Mouse (Mus musculus): ENCODE measurements at regions not wholly inside any gene's neighbourhood (a gene's known extent, or its start where the extent isn't known, plus 50 kb on each side); places are given as distances from the start of the nearest gene placed in this dataset.

DNA sequence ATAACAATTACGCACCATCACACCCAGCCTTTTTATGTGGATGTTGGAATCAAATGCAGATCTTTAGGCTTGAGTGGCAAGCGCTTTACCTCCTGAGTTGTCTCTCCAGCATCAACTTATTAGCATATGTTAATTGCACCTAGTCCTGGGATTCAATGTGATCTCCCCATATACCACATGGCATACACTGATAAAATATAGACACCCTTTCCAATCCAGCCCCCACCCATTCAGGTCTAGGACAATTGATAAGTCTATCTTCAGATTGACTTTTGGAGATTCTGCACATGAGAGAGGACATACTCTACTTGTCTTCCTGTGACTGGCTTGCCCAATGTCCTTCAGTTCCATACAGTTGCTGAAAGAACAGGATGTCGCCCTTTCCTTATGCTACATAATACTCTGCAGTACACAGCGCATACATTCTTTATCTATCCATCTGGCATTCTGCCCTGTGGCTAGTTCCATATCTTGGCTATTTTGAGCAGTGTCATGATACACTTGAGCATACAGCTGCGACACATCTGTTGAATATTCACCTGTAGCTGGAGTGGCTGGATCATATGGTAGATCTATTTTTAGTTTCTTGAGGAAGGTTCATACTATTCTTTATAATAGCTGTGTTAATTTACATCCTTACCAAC, 120.3 kb downstream of the Gsdmc2 start:
- no peak overlapping the region for H3K27ac ChIP-seq
- ATAC-seq (ENCODE audit: low FRiP score, low read depth): no peak
- H3K36me3 ChIP-seq: no peaks in the 10 kb centered on the region
- 85% methylated on average over 5 of the region's 5 CpGs for WGBS
- no peaks in the 10 kb centered on the region for H3K27me3 ChIP-seq
- no peaks in the 10 kb centered on the region for H3K9me3 ChIP-seq
- no peak overlapping the region for H3K4me2 ChIP-seq (replicated peaks)
- H3K4me1 ChIP-seq: peaks cover 16% of the 10 kb centered on the region
- no peak overlapping the region for H3K9ac ChIP-seq
- no peak overlapping the region for H3K4me3 ChIP-seq

DNA sequence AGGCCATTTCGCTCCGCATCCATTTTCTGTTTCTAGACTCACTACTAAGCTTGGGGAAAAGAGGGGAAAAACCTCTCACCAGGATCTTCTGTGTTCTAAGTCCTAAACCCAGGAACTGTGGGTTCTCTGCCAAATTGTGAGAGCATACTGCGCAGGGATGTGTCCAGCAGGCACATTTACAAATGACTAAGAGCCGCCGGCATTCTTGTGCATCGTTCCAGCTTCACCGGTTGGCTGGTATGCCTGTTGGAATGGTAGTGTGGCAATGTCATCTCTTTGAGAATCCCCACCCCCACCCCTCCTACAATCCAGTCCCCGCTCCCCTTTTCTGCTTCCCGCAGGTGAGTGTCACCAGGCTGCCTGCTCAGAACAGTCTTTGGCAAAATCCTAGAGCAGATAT, 122.0 kb downstream of the Gsdmc2 start:
- H3K27ac ChIP-seq: no peak overlapping the region
- no peak overlapping the region for H3K4me2 ChIP-seq (replicated peaks)
- WGBS: 66% methylated on average over 9 of the region's 9 CpGs
- H3K9me3 ChIP-seq: no peaks in the 10 kb centered on the region
- H3K36me3 ChIP-seq: no peaks in the 10 kb centered on the region
- no peak overlapping the region for H3K9ac ChIP-seq
- H3K4me3 ChIP-seq: no peak overlapping the region
- peaks cover 16% of the 10 kb centered on the region for H3K4me1 ChIP-seq
- no peak for ATAC-seq (ENCODE audit: low FRiP score, low read depth)
- no peaks in the 10 kb centered on the region for H3K27me3 ChIP-seq

- Histone ChIP-seq H3K4me1 (peaks cover 15% of the 10 kb centered on the region), H3K36me3 (no peaks in the 10 kb centered on the region), H3K9ac (no peak overlapping the region), H3K27me3 (no peaks in the 10 kb centered on the region), H3K9me3 (no peaks in the 10 kb centered on the region), H3K4me3 (no peak overlapping the region), H3K4me2 (replicated peaks) (no peak overlapping the region), H3K27ac (no peak overlapping the region)
- ATAC-seq (ENCODE audit: low FRiP score, low read depth): no peak
- 71% methylated on average over 3 of the region's 3 CpGs for WGBS
Observed at GRCm38 (mm10) chr15:63721669-63722357, 123.2 kb downstream of the Gsdmc2 start.

DNA sequence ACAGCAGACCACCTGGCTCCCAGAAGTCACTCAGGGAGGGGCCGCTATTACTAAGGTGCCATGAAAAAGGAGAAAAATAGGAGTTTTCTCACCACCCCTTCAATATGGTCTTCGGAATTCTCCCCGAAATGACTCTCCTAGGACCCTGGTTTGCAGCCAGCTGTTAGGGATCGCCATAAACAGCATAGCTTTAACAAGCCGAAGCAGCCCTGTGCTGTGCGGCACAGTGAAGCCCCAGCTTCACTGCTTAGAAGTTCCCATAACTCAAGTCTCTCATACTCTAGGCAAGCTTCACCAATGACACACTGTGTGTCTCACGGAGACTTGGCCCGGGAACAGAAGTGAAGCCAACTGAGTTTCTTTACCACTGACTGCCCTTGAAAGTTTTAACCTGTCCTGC, 127.2 kb downstream of the Gsdmc2 start:
- peak; percentile 75; the same call in 1 of the 2 replicates for ATAC-seq (ENCODE audit: low FRiP score, low read depth)
- H3K27me3 ChIP-seq: no peaks in the 10 kb centered on the region
- no peaks in the 10 kb centered on the region for H3K9me3 ChIP-seq
- H3K4me1 ChIP-seq: 0 out of 2 replicates have a peak, but pooled peaks cover 5% of the 10 kb centered on the region
- no peak overlapping the region for H3K9ac ChIP-seq
- H3K4me2 ChIP-seq (replicated peaks): no peak overlapping the region
- H3K4me3 ChIP-seq: no peak overlapping the region
- H3K36me3 ChIP-seq: no peaks in the 10 kb centered on the region
- no peak overlapping the region for H3K27ac ChIP-seq
- 46% methylated on average over 8 of the region's 8 CpGs for WGBS

DNA sequence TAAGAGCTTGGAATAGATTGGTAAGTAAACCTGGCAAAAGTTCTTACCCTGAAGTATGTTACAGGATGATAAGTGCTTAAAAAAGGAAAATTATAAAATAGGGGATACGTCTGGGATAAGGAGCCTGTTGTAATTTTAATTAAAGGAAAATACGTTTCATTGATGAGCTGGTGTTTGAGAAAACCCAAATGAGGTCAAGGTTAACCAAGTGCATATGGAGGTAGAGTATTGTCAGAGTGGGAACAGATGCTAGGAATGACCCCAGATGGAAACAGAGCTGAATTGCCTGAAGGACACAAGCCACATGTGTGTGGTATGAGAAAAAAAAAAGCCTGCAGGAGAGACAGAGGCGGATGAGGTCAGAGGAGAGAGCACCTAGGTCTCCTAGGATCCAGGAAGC, 131.3 kb downstream of the Gsdmc2 start:
- Histone ChIP-seq H3K27me3 (no peaks in the 10 kb centered on the region), H3K9ac (no peak overlapping the region), H3K4me3 (no peak overlapping the region), H3K4me2 (replicated peaks) (no peak overlapping the region), H3K4me1 (0 out of 2 replicates have a peak, but pooled peaks cover 5% of the 10 kb centered on the region), H3K27ac (no peak overlapping the region), H3K9me3 (no peaks in the 10 kb centered on the region; the same call in 1 of the 2 replicates), H3K36me3 (no peaks in the 10 kb centered on the region)
- WGBS: 18% methylated on average over 3 of the region's 3 CpGs
- no peak for ATAC-seq (ENCODE audit: low FRiP score, low read depth)

- no peaks in the 10 kb centered on the region for H3K36me3 ChIP-seq
- no peaks in the 10 kb centered on the region for H3K27me3 ChIP-seq
- H3K4me1 ChIP-seq: no peaks in the 10 kb centered on the region
- 52% methylated on average over 5 of the region's 5 CpGs for WGBS
- no peak overlapping the region for H3K4me2 ChIP-seq (replicated peaks)
- no peak overlapping the region for H3K9ac ChIP-seq
- H3K9me3 ChIP-seq: no peaks in the 10 kb centered on the region; the same call in 1 of the 2 replicates
- no peak overlapping the region for H3K27ac ChIP-seq
- no peak overlapping the region for H3K4me3 ChIP-seq
- ATAC-seq (ENCODE audit: low FRiP score, low read depth): no peak
Observed at GRCm38 (mm10) chr15:63710381-63710780, 134.6 kb downstream of the Gsdmc2 start.

DNA sequence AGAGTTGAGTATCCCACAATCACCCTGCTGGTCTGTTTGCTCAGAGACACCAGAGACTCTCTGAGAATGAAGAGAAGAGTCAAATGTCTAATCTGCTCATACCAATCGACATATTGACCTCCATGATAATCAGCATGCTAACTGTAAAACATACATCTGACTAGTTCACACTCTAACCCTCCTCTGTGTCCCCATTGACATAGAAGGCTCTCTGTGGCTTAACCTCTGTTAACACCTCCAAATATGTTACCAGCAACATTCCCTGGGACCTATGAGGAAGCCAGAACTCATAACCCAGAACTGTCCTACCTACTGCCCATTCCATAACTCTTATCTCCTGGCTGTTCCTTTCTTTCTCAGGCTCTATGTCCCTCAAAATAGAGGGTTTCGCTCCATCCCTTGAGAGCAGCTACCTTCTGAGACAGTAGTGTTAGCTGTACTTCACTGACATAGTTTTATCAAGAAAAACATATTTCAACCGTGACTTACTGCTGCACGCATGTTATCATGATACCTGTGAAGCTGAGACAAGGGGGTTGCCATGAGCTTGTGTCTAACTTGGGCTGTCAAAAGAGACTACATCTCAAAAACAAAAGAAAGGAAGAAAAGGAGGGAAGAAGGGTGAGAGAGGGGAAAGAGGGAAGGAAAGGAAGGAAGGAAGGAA, 135.6 kb downstream of the Gsdmc2 start:
- 89% methylated on average over 4 of the region's 4 CpGs for WGBS
- ATAC-seq (ENCODE audit: low FRiP score, low read depth): no peak

DNA sequence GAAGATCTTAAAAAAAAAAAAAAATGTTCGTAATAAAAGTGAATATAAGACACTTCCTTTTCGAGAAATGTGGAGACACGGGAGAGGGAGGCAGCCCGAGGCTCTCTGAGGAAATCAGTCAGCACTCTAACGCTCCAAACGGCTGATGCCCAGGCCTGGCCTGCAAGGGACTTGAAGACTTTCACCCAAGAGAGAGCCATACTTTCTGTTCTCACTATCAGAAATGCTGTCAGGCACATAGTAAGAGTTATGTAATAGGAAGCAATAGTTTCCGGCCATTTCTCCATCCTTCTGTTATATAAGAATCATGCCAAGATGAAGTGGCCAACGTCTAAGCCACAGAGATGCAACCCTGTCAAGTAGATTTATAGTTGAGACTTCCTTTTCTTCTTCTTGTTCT, 140.3 kb downstream of the Gsdmc2 start:
- H3K4me3 ChIP-seq: no peak overlapping the region
- 84% methylated on average over 8 of the region's 8 CpGs for WGBS
- no peaks in the 10 kb centered on the region for H3K4me1 ChIP-seq
- no peaks in the 10 kb centered on the region for H3K9me3 ChIP-seq
- no peak for ATAC-seq (ENCODE audit: low FRiP score, low read depth)
- H3K27ac ChIP-seq: no peak overlapping the region
- H3K27me3 ChIP-seq: no peaks in the 10 kb centered on the region
- H3K9ac ChIP-seq: no peak overlapping the region
- no peaks in the 10 kb centered on the region for H3K36me3 ChIP-seq
- H3K4me2 ChIP-seq (replicated peaks): no peak overlapping the region

More for the DNA sequence above, 135.6 kb downstream of the Gsdmc2 start:
- no peak overlapping the region for H3K4me3 ChIP-seq
- H3K36me3 ChIP-seq: no peaks in the 10 kb centered on the region
- H3K9me3 ChIP-seq: no peaks in the 10 kb centered on the region; the same call in 1 of the 2 replicates
- H3K4me2 ChIP-seq (replicated peaks): no peak overlapping the region
- H3K27me3 ChIP-seq: no peaks in the 10 kb centered on the region
- H3K27ac ChIP-seq: no peak overlapping the region
- no peaks in the 10 kb centered on the region for H3K4me1 ChIP-seq
- no peak overlapping the region for H3K9ac ChIP-seq

DNA sequence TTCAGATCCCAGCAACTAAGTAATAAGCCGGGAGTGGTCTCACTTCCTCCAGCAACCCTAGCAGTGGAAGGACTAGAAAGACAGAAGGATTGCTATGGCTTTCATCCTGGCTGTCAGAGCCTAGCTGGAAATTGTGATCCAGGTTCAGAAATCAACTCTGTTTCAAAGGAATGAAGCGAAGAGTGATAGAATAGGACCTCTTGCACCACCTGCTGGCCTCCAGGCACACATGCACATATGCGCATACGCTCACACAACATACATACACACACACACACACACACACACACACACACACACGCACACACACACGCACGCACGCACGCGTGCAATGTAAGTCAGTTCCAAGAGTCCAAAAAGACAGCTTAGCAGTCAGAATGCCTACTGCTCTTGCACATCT, 147.1 kb downstream of the Gsdmc2 start:
- no peak for ATAC-seq (ENCODE audit: low FRiP score, low read depth)
- WGBS: 96% methylated on average over 10 of the region's 10 CpGs

GRCm38 (mm10) chr15:63694150-63694549, 150.8 kb downstream of the Gsdmc2 start:
- no peaks in the 10 kb centered on the region for H3K4me1 ChIP-seq
- 77% methylated on average over 3 of the region's 3 CpGs for WGBS
- no peak overlapping the region for H3K4me2 ChIP-seq (replicated peaks)
- no peaks in the 10 kb centered on the region for H3K27me3 ChIP-seq
- no peak overlapping the region for H3K9ac ChIP-seq
- no peak overlapping the region for H3K4me3 ChIP-seq
- no peak for ATAC-seq (ENCODE audit: low FRiP score, low read depth)
- H3K36me3 ChIP-seq: no peaks in the 10 kb centered on the region
- no peaks in the 10 kb centered on the region for H3K9me3 ChIP-seq
- H3K27ac ChIP-seq: no peak overlapping the region

More for the DNA sequence above, 147.1 kb downstream of the Gsdmc2 start:
- H3K4me1 ChIP-seq: no peaks in the 10 kb centered on the region
- no peak overlapping the region for H3K4me2 ChIP-seq (replicated peaks)
- no peaks in the 10 kb centered on the region for H3K27me3 ChIP-seq
- no peaks in the 10 kb centered on the region for H3K9me3 ChIP-seq
- no peak overlapping the region for H3K4me3 ChIP-seq
- H3K27ac ChIP-seq: no peak overlapping the region
- no peak overlapping the region for H3K9ac ChIP-seq
- H3K36me3 ChIP-seq: no peaks in the 10 kb centered on the region

DNA sequence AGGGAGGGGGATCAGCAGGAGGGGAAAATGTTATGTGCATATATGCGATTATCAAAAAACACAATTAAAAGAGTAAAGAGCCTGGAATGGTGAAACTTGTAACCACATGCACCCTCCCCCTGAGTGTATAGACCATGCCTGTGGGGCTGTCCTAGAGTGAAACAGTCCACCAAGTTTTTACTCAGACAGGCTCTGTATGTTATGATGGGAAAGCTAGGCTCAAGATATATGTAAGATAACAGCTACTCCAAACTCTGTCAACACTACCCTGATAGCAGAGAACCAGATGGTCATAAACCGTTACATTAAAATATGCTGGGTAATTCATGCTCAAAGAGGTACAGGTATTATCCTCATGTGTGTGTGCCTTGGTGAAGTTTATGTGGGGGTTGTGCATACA, 151.4 kb downstream of the Gsdmc2 start:
- Histone ChIP-seq H3K4me2 (replicated peaks) (no peak overlapping the region), H3K9ac (no peak overlapping the region), H3K27me3 (no peaks in the 10 kb centered on the region), H3K9me3 (no peaks in the 10 kb centered on the region), H3K36me3 (no peaks in the 10 kb centered on the region), H3K4me1 (no peaks in the 10 kb centered on the region), H3K27ac (no peak overlapping the region), H3K4me3 (no peak overlapping the region)
- ATAC-seq (ENCODE audit: low FRiP score, low read depth): no peak
- 82% methylated on average over 2 of the region's 2 CpGs for WGBS

GRCm38 (mm10) chr15:63692491-63693295, 152.3 kb downstream of the Gsdmc2 start:
- Histone ChIP-seq H3K9me3 (no peaks in the 10 kb centered on the region), H3K9ac (no peak overlapping the region), H3K27ac (no peak overlapping the region), H3K27me3 (no peaks in the 10 kb centered on the region), H3K4me3 (no peak overlapping the region), H3K36me3 (no peaks in the 10 kb centered on the region), H3K4me2 (replicated peaks) (no peak overlapping the region), H3K4me1 (no peaks in the 10 kb centered on the region)
- no peak for ATAC-seq (ENCODE audit: low FRiP score, low read depth)
- 60% methylated on average over 9 of the region's 9 CpGs for WGBS

Data from limb, embryonic 13.5 days (tissue).